Mouse (Mus musculus): ENCODE measurements at regions not wholly inside any gene's neighbourhood (a gene's known extent, or its start where the extent isn't known, plus 50 kb on each side); places are given as distances from the start of the nearest gene placed in this dataset.

- TF ChIP-seq POLR2A (IDR thresholded peaks at IDR 0.05; ENCODE audit: control insufficient read depth in 1 of 2, insufficient read depth in 1 of 2, low read depth in 1 of 2, low read length in 2 of 2, poor library complexity in 1 of 2) (no peak), CHD2 (IDR thresholded peaks at IDR 0.05; ENCODE audit: low read length) (no peak), CTCF (IDR thresholded peaks at IDR 0.05 in 2 of 3, conservative IDR thresholded peaks at IDR 0.05 in 1 of 3; ENCODE audit: control insufficient read depth in 1 of 3, insufficient read depth in 1 of 3, low read depth in 2 of 3, low read length in 3 of 3, poor library complexity in 1 of 3, severe bottlenecking in 1 of 3) (no peak), TBP (IDR thresholded peaks at IDR 0.05; ENCODE audit: low read depth, low read length) (no peak), RAD21 (IDR thresholded peaks at IDR 0.05; ENCODE audit: low read depth, low read length) (no peak), NELFE (IDR thresholded peaks at IDR 0.05; ENCODE audit: low read depth, low read length) (no peak), USF1 (IDR thresholded peaks at IDR 0.05; ENCODE audit: low read depth, low read length) (no peak), ZNF384 (IDR thresholded peaks at IDR 0.05; ENCODE audit: low read depth, low read length) (no peak), GATA1 (IDR thresholded peaks at IDR 0.05; ENCODE audit: low read depth, low read length) (no peak), EP300 (IDR thresholded peaks at IDR 0.05; ENCODE audit: low read depth in 1 of 2, low read length in 2 of 2) (no peak), HCFC1 (IDR thresholded peaks at IDR 0.05; ENCODE audit: low read depth, low read length) (no peak), ELF1 (IDR thresholded peaks at IDR 0.05; ENCODE audit: low read depth, low read length) (no peak)
These were observed 64.7 kb upstream of the BC052040 start for GRCm38 (mm10) chr2:115516824-115517223.

Data from MEL (cell line).